Mouse (Mus musculus) kidney, embryonic 15.5 days (tissue): ENCODE measurements at regions not wholly inside any gene's neighbourhood (a gene's known extent, or its start where the extent isn't known, plus 50 kb on each side); places are given as distances from the start of the nearest gene placed in this dataset.

Experiments
- ATAC-seq: fragments of 200-750 bp; cut with Nextera tagmentation; replicated peaks from 2 replicates; pipeline ENCODE4 v1.8.0; 2017; ENCODE audit warnings: moderate TSS enrichment; ENCODE audit not compliant: low FRiP score
- H3K27ac ChIP-seq: fragments of 300-500 bp; sonication (generic); 2 replicates; pipeline ENCODE4 v1.5.1; 2015; ENCODE audit warnings: mild to moderate bottlenecking, inconsistent platforms
- H3K27me3 ChIP-seq: fragments of 300-500 bp; sonication (generic); 2 replicates; pipeline ENCODE4 v1.6.1; 2015; ENCODE audit warnings: inconsistent platforms
- H3K36me3 ChIP-seq: fragments of 300-500 bp; sonication (generic); 2 replicates; pipeline ENCODE4 v1.6.1; 2015; ENCODE audit warnings: inconsistent platforms
- H3K4me1 ChIP-seq: fragments of 300-500 bp; sonication (generic); 2 replicates; pipeline ENCODE4 v1.6.1; 2015; ENCODE audit warnings: inconsistent platforms
- H3K4me2 ChIP-seq: fragments of 300-500 bp; sonication (generic); 2 replicates; pipeline ENCODE4 v1.6.1; 2015; ENCODE audit warnings: moderate library complexity, mild to moderate bottlenecking, inconsistent platforms
- H3K4me3 ChIP-seq: fragments of 300-500 bp; sonication (generic); replicated peaks from 2 replicates; pipeline ENCODE4 v1.5.1; 2015; ENCODE audit warnings: mild to moderate bottlenecking, inconsistent platforms
- H3K9ac ChIP-seq: fragments of 300-500 bp; sonication (generic); 2 replicates; pipeline ENCODE4 v1.6.1; 2015; ENCODE audit warnings: mild to moderate bottlenecking, inconsistent platforms
- H3K9me3 ChIP-seq: fragments of 300-500 bp; sonication (generic); replicated peaks from 2 replicates; pipeline ENCODE4 v1.6.1; 2016; ENCODE audit warnings: inconsistent platforms
- WGBS: fragments of 180-500 bp; shearing (Covaris S2); methylation state at CpG from one replicate; pipeline ENCODE4 v1.1.7; 2015; ENCODE audit warnings: mixed read lengths; 5-methylcytosine and 5-hydroxymethylcytosine counted together

GRCm38 (mm10) chr13:102595602-102596001 lies 97.8 kb upstream of the Cd180 start:
- Histone ChIP-seq H3K27me3 (no peaks in the 10 kb centered on the region), H3K4me3 (no peak overlapping the region), H3K36me3 (no peaks in the 10 kb centered on the region), H3K9me3 (no peaks in the 10 kb centered on the region), H3K4me2 (no peak overlapping the region), H3K27ac (no peak overlapping the region), H3K4me1 (peaks cover 6% of the 10 kb centered on the region; the same call in 1 of the 2 replicates), H3K9ac (no peak overlapping the region)
- WGBS, result 86% methylated on average over 5 of the region's 5 CpGs
- no peak for ATAC-seq

GRCm38 (mm10) chr13:102596101-102596500 lies 97.3 kb upstream of the Cd180 start:
- Histone ChIP-seq H3K27me3 (no peaks in the 10 kb centered on the region), H3K4me2 (no peak overlapping the region), H3K9ac (no peak overlapping the region), H3K27ac (no peak overlapping the region), H3K9me3 (no peaks in the 10 kb centered on the region), H3K4me1 (peaks cover 6% of the 10 kb centered on the region; the same call in 1 of the 2 replicates), H3K36me3 (no peaks in the 10 kb centered on the region), H3K4me3 (no peak overlapping the region)
- ATAC-seq, result no peak
- 80% methylated on average over 2 of the region's 2 CpGs for WGBS

GRCm38 (mm10) chr13:102598181-102598580 lies 95.2 kb upstream of the Cd180 start:
- Histone ChIP-seq H3K27ac (no peak overlapping the region), H3K36me3 (no peaks in the 10 kb centered on the region), H3K4me1 (no peaks in the 10 kb centered on the region), H3K27me3 (no peaks in the 10 kb centered on the region), H3K9me3 (no peaks in the 10 kb centered on the region), H3K9ac (no peak overlapping the region), H3K4me2 (no peak overlapping the region), H3K4me3 (no peak overlapping the region)
- 84% methylated on average over 5 of the region's 5 CpGs for WGBS
- ATAC-seq, result no peak

GRCm38 (mm10) chr13:102599602-102600001 lies 93.8 kb upstream of the Cd180 start:
- Histone ChIP-seq H3K9me3 (no peaks in the 10 kb centered on the region), H3K9ac (no peak overlapping the region), H3K36me3 (no peaks in the 10 kb centered on the region), H3K27ac (no peak overlapping the region), H3K4me1 (no peaks in the 10 kb centered on the region), H3K27me3 (no peaks in the 10 kb centered on the region), H3K4me2 (no peak overlapping the region), H3K4me3 (no peak overlapping the region)
- 50% methylated on average over 3 of the region's 3 CpGs for WGBS
- no peak for ATAC-seq

- 71% methylated on average over 4 of the region's 4 CpGs for WGBS
- Histone ChIP-seq H3K9me3 (no peaks in the 10 kb centered on the region), H3K9ac (no peak overlapping the region), H3K27me3 (no peaks in the 10 kb centered on the region), H3K4me2 (no peak overlapping the region), H3K4me1 (no peaks in the 10 kb centered on the region), H3K4me3 (no peak overlapping the region), H3K36me3 (no peaks in the 10 kb centered on the region), H3K27ac (no peak overlapping the region)
- ATAC-seq, result no peak
These were observed 93.3 kb upstream of the Cd180 start for GRCm38 (mm10) chr13:102600026-102600425.

- no peak overlapping the region for H3K9ac ChIP-seq
- no peaks in the 10 kb centered on the region for H3K27me3 ChIP-seq
- H3K27ac ChIP-seq, result peak overlapping the region; percentile 86
- H3K4me3 ChIP-seq, result no peak overlapping the region
- peaks cover 11% of the 10 kb centered on the region for H3K4me1 ChIP-seq
- no peak for ATAC-seq
- H3K36me3 ChIP-seq, result no peaks in the 10 kb centered on the region
- H3K9me3 ChIP-seq, result no peaks in the 10 kb centered on the region
- 64% methylated on average over 2 of the region's 2 CpGs for WGBS
- no peak overlapping the region for H3K4me2 ChIP-seq
These were observed 68.9 kb upstream of the Cd180 start for GRCm38 (mm10) chr13:102624461-102624860.

- Histone ChIP-seq H3K4me3 (no peak overlapping the region), H3K36me3 (no peaks in the 10 kb centered on the region), H3K4me1 (peaks cover 11% of the 10 kb centered on the region), H3K27me3 (no peaks in the 10 kb centered on the region), H3K4me2 (no peak overlapping the region), H3K9me3 (no peaks in the 10 kb centered on the region), H3K27ac (peak overlapping the region; percentile 86), H3K9ac (no peak overlapping the region)
- WGBS, result 21% methylated on average over 8 of the region's 8 CpGs
- ATAC-seq, result peak; percentile 90
These were observed 68.1 kb upstream of the Cd180 start for GRCm38 (mm10) chr13:102625171-102625835.

GRCm38 (mm10) chr13:102625836-102626340 lies 67.5 kb upstream of the Cd180 start:
- H3K4me2 ChIP-seq, result no peak overlapping the region
- peak; percentile 44 for ATAC-seq
- peak overlapping the region; percentile 86 for H3K27ac ChIP-seq
- no peaks in the 10 kb centered on the region for H3K9me3 ChIP-seq
- H3K4me1 ChIP-seq, result peaks cover 11% of the 10 kb centered on the region
- H3K27me3 ChIP-seq, result no peaks in the 10 kb centered on the region
- no peaks in the 10 kb centered on the region for H3K36me3 ChIP-seq
- WGBS, result 25% methylated on average over 5 of the region's 5 CpGs
- H3K4me3 ChIP-seq, result no peak overlapping the region
- H3K9ac ChIP-seq, result no peak overlapping the region

- H3K4me2 ChIP-seq, result no peak overlapping the region
- peaks cover 11% of the 10 kb centered on the region for H3K4me1 ChIP-seq
- no peaks in the 10 kb centered on the region for H3K9me3 ChIP-seq
- no peaks in the 10 kb centered on the region for H3K36me3 ChIP-seq
- H3K9ac ChIP-seq, result no peak overlapping the region
- WGBS, result 83% methylated on average over 4 of the region's 4 CpGs
- no peak for ATAC-seq
- H3K27me3 ChIP-seq, result no peaks in the 10 kb centered on the region
- H3K27ac ChIP-seq, result no peak overlapping the region
- H3K4me3 ChIP-seq, result no peak overlapping the region
These were observed 65.6 kb upstream of the Cd180 start for GRCm38 (mm10) chr13:102627786-102628185.

GRCm38 (mm10) chr13:102629176-102629575 lies 64.2 kb upstream of the Cd180 start:
- Histone ChIP-seq H3K9me3 (no peaks in the 10 kb centered on the region), H3K4me2 (no peak overlapping the region), H3K36me3 (no peaks in the 10 kb centered on the region), H3K4me3 (no peak overlapping the region), H3K9ac (no peak overlapping the region), H3K4me1 (peaks cover 9% of the 10 kb centered on the region), H3K27ac (no peak overlapping the region), H3K27me3 (no peaks in the 10 kb centered on the region)
- WGBS, result 81% methylated on average over 7 of the region's 7 CpGs
- no peak for ATAC-seq

- H3K27ac ChIP-seq, result no peak overlapping the region
- no peak overlapping the region for H3K4me3 ChIP-seq
- H3K4me2 ChIP-seq, result no peak overlapping the region
- H3K27me3 ChIP-seq, result no peaks in the 10 kb centered on the region
- H3K9ac ChIP-seq, result no peak overlapping the region
- no peaks in the 10 kb centered on the region for H3K9me3 ChIP-seq
- H3K36me3 ChIP-seq, result no peaks in the 10 kb centered on the region
- no peaks in the 10 kb centered on the region for H3K4me1 ChIP-seq
- no peak for ATAC-seq
- 92% methylated on average over 10 of the region's 10 CpGs for WGBS
These were observed 59.0 kb upstream of the Cd180 start for GRCm38 (mm10) chr13:102634236-102634957.

- H3K4me2 ChIP-seq, result no peak overlapping the region
- no peak overlapping the region for H3K9ac ChIP-seq
- H3K9me3 ChIP-seq, result no peaks in the 10 kb centered on the region
- ATAC-seq, result no peak
- H3K4me1 ChIP-seq, result no peaks in the 10 kb centered on the region
- no peak overlapping the region for H3K27ac ChIP-seq
- 77% methylated on average over 8 of the region's 8 CpGs for WGBS
- no peaks in the 10 kb centered on the region for H3K36me3 ChIP-seq
- H3K4me3 ChIP-seq, result no peak overlapping the region
- H3K27me3 ChIP-seq, result no peaks in the 10 kb centered on the region
These were observed 57.3 kb upstream of the Cd180 start for GRCm38 (mm10) chr13:102636032-102636431.
